Comparison of ENCODE assay signal across 13 mouse cellular contexts in genomic region chr7:67471295-67471694, GRCm38 (mm10).
DNase-seq lines count a peak whose midpoint lies in the region; ATAC-seq and TF ChIP-seq lines count a peak whose summit lies in the region.
"Had no signal": no experiment of that assay in that cellular context is flagged by ENCODE, and none has a peak within 500 bp of the region (broad histone marks: within the 10 kb centered on the region; RNA-seq: fewer than 3 reads in every experiment).

No protein-coding gene starts in this region.

- TF ChIP-seq CTCF in lung, adult 2 months (IDR thresholded peaks at IDR 0.05; ENCODE audit: insufficient read depth, low read length), result no peak

- peaks cover 29% of the 10 kb centered on the region for H3K4me1 ChIP-seq in heart, embryonic 13.5 days
- peaks cover 2% of the 10 kb centered on the region; the same call in 1 of the 2 replicates for H3K4me1 ChIP-seq in lung, adult 2 months (ENCODE audit: control insufficient read depth, insufficient read depth, low read length)
- H3K4me1 ChIP-seq: liver, embryonic 13.5 days had no signal

- no peak overlapping the region for H3K9ac ChIP-seq in heart, embryonic 13.5 days
- H3K9ac ChIP-seq: liver, embryonic 13.5 days; midbrain, embryonic 15.5 days had no signal

- H3K27ac ChIP-seq in heart, embryonic 13.5 days (replicated peaks), result peak overlapping the region; percentile 64
- H3K27ac ChIP-seq: hindbrain, embryonic 10.5 days; liver, embryonic 13.5 days; midbrain, embryonic 15.5 days had no signal

- DNase-seq in urinary bladder, postnatal 14 days (ENCODE audit: low spot score), result peak; percentile 39
- DNase-seq in urinary bladder, postnatal 25 days (ENCODE audit: low spot score), result no peak
- peak; percentile 32 for DNase-seq in lung, adult 2 months
- no peak for DNase-seq in embryo, embryonic 11 days
- DNase-seq in spleen, postnatal 10 days (ENCODE audit: low spot score in 2 of 2), result no peak
- DNase-seq: cerebellum, adult 8-10 months; layer of hippocampus, adult 9-11 months; liver, embryonic 13.5 days; thymus, postnatal 25 days had no signal

- H3K4me2 ChIP-seq in heart, embryonic 13.5 days, result peak overlapping the region; percentile 20
- H3K4me2 ChIP-seq: liver, embryonic 13.5 days; midbrain, embryonic 15.5 days had no signal

- WGBS in heart, embryonic 13.5 days, result 38% methylated on average over 11 of the region's 11 CpGs
- WGBS in lung, adult 2 months, result 36% methylated on average over 11 of the region's 11 CpGs

- TF ChIP-seq POLR2A in lung, adult 2 months (IDR thresholded peaks at IDR 0.05; ENCODE audit: borderline replicate concordance, extremely low read depth, low read depth, low read length), result no peak

- no peaks in the 10 kb centered on the region for H3K9me3 ChIP-seq in heart, embryonic 13.5 days
- H3K9me3 ChIP-seq: hindbrain, embryonic 10.5 days; liver, embryonic 13.5 days; midbrain, embryonic 15.5 days had no signal

- no peaks in the 10 kb centered on the region for H3K27me3 ChIP-seq in heart, embryonic 13.5 days (replicated peaks)
- H3K27me3 ChIP-seq: liver, embryonic 13.5 days; midbrain, embryonic 15.5 days had no signal

- H3K36me3 ChIP-seq in heart, embryonic 13.5 days, result no peaks in the 10 kb centered on the region
- H3K36me3 ChIP-seq: hindbrain, embryonic 10.5 days; liver, embryonic 13.5 days; midbrain, embryonic 15.5 days had no signal

- ATAC-seq in heart, embryonic 13.5 days (ENCODE audit: extremely low read depth, insufficient number of reproducible peaks, low FRiP score, low TSS enrichment), result no peak
- ATAC-seq in megakaryocyte-erythroid progenitor cell, adult 5-6 weeks (replicated peaks; ENCODE audit: low FRiP score, low TSS enrichment, poor library complexity, severe bottlenecking), result no peak
- ATAC-seq: midbrain, embryonic 15.5 days had no signal

- no peak overlapping the region for H3K4me3 ChIP-seq in heart, embryonic 13.5 days
- H3K4me3 ChIP-seq in lung, adult 2 months (replicated peaks; ENCODE audit: extremely low read depth, low read depth, low read length), result no peak overlapping the region
- H3K4me3 ChIP-seq: hindbrain, embryonic 10.5 days; liver, embryonic 13.5 days; midbrain, embryonic 15.5 days had no signal

Comparison
In these comparisons a context has a peak if more than half of its experiments do, and no peak if none do; other contexts are left out.
1. DNase-seq: peak in urinary bladder, postnatal 14 days (single experiment) and lung, adult 2 months (single experiment); none in urinary bladder, postnatal 25 days (single experiment), embryo, embryonic 11 days (single experiment) and spleen, postnatal 10 days (0 of 2).